In genomic region chr15:91319376-91319775, GRCm38 (mm10) we compare ENCODE assay signal across 9 mouse cellular contexts.
DNase-seq lines count a peak whose midpoint lies in the region; ATAC-seq lines count a peak whose summit lies in the region.
"Had no signal": no experiment of that assay in that cellular context is flagged by ENCODE, and none has a peak within 500 bp of the region (broad histone marks: within the 10 kb centered on the region; RNA-seq: fewer than 3 reads in every experiment).

No protein-coding gene starts in this region.

- intact Hi-C loops in heart, postnatal 36 days (cut with DNase I): no loop called here

- peak; percentile 81; the same call in 1 of the 2 replicates for ATAC-seq in megakaryocyte-erythroid progenitor cell, adult 5-6 weeks (replicated peaks; ENCODE audit: low FRiP score, low TSS enrichment, poor library complexity, severe bottlenecking)

- peak; percentile 10 for DNase-seq in adrenal gland, postnatal 14 days
- DNase-seq in adrenal gland, adult 8-10 months: no peak
- peak; percentile 22 for DNase-seq in heart, postnatal 4 days
- DNase-seq in heart, postnatal 36 days: no peak
- peak; percentile 17 for DNase-seq in lung, postnatal 36 days
- no peak for DNase-seq in lung, postnatal 10 days
- DNase-seq in B cell, adult 2 months: no peak
- DNase-seq: lung, postnatal 4 days had no signal

Comparison
In these comparisons a context has a peak if more than half of its experiments do, and no peak if none do; other contexts are left out.
1. DNase-seq: peak in adrenal gland, postnatal 14 days (single experiment), heart, postnatal 4 days (single experiment) and lung, postnatal 36 days (single experiment); none in adrenal gland, adult 8-10 months (single experiment), heart, postnatal 36 days (0 of 2), lung, postnatal 10 days (single experiment) and B cell, adult 2 months (0 of 2).